Mouse (Mus musculus): ENCODE results near the gene Col12a1.
A peak's percentile ranks its signal among the peaks of the same experiment; 100 is the strongest.
"Not testable (repeated sequence)": the region's sequence is repeated elsewhere in the genome, so short reads cannot be mapped to it uniquely, and the experiment has no call there.

The Col12a1 gene

GRCm38 (mm10) chr9:79689771-79690535 lies 28.7 kb downstream of the Col12a1 start:
- no peak for DNase-seq (ENCODE audit: low spot score)

GRCm38 (mm10) chr9:79689342-79689741 lies 29.3 kb downstream of the Col12a1 start:
- DNase-seq (ENCODE audit: low spot score), result no peak

DNA sequence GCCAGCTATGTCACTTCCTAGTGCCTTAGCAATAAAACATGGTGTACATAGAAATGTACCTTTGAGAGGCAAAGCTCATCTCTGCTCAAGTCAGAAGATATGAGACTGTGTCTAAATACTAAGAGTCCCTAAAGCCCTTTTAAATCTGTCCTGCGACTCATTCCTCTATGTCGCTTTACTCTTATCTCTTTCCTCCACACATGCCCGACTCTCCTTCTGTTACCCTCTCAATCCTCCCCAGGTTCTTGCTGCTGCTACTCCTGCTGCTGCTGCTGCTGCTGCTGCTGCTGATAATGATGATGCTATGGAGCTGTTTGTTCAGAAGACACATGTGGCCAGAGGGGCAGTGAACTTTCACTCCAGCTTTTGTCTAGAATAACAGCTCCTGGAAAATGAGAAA lies 31.4 kb downstream of the Col12a1 start:
- DNase-seq (ENCODE audit: low spot score), result no peak

- DNase-seq (ENCODE audit: low spot score), result no peak
Observed at GRCm38 (mm10) chr9:79686049-79686448, 32.6 kb downstream of the Col12a1 start.

- DNase-seq (ENCODE audit: low spot score), result no peak
Observed at GRCm38 (mm10) chr9:79680453-79681240, 38.0 kb downstream of the Col12a1 start.

DNA sequence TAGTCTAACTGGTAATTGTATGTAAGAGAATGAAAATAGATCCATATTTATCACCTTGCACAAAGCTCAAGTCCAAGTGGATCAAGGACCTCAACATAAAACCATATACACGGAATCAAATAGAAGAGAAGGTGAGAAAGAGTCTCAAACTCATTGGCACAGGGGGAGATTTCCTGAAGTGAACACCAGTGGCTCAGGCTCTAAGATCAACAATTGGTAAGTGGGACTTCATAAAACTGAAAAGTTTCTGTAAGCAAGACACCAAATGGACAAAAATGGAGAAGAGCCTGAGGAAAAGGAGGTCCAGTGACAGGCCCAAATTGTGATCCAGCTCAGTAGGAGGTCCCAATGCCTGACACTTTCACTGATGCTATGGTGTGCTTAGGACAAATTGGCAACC lies 49.8 kb downstream of the Col12a1 start:
- DNase-seq (ENCODE audit: low spot score), result not testable (repeated sequence)

GRCm38 (mm10) chr9:79653327-79654150 lies 65.1 kb downstream of the Col12a1 start:
- DNase-seq (ENCODE audit: low spot score), result no peak

GRCm38 (mm10) chr9:79648587-79648986 lies 70.0 kb downstream of the Col12a1 start:
- peak; percentile 2 for DNase-seq (ENCODE audit: low spot score)

DNA sequence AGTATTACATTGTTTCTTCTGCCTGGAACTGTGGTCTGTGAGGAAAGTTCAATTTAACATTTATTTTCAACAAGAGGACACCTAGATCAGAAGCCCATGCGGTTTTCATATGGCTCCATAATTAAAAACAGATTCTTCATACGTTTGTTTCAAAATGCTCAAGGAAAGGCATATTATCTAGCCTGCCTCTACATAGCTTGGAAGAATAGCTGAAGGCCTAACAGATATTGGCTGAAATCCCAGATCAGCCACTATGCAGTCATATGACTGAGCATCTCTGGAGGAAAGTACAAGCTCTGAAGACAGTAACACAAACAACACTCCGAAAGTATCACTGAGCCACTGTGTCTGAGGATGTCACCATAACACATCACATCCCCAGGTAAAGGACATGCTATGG lies 72.9 kb downstream of the Col12a1 start:
- no peak for DNase-seq (ENCODE audit: low spot score)

DNA sequence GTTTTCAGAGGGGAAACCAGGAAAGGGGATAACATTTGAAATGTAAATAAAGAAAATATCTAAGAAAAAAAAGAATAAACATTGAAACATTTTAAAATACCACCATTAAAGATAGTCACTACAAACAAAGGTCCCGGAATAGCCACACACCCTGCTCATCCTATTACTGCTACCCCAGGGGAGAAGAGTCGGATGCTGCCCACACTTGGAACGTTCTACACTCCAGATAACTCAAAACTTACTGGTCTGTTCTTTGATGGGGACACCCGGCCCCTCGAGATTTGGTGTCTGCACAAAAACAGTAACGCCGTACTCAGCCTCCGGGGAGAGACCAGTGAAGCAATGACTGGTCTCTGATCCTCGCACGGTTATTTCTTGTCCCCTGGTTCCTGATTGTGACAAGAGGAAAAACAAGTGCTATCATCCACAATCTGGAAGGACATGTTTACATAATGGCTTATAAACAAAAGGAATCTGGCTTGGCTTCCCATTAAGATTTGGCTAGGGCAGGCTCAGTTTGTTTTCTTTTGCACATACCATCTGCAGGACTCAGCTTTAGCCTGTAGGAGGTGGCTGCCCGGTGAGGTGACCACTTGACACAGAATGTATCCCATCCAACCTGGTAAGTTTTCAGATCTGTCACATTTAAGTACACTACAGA lies 79.1 kb downstream of the Col12a1 start:
- DNase-seq (ENCODE audit: low spot score), result no peak

- no peak for DNase-seq (ENCODE audit: low spot score)
Observed at GRCm38 (mm10) chr9:79637879-79638278, 80.8 kb downstream of the Col12a1 start.

DNA sequence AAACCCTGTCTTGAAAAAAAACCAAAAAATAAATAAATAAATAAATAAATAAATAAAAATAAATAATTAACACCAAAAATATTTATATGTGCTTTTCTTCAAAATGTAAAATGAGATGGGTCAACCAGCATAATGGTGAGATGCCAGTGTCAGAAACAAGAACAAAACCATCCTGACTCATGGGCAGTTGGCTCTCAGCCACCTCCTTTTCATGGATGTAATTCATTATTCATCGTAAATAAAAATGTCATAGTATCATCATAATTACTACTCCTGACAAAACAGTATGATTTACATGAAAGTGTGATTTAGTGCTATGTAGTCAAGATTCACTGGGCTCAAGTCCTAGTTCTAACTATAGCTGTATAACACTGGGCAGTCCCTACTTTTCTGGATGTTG lies 84.6 kb downstream of the Col12a1 start:
- DNase-seq (ENCODE audit: low spot score), result no peak

DNA sequence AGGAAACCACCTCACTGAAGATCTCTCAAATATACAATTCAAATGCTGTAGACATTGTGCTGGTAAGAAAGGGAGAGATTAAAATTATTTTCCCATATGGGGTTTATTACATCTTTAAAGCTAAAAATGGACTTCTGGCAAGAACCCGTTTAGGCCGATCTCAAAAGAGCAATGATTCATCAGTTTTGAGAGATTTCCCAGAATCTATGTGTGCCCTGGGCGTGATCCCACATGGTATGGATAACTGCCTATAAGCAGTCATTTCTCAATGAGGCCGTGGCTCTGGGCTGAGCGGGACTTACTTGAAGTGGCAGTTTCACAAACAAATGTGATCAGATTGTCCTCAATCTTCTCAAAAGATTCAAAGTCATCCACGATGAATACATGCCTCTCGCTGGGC lies 87.4 kb downstream of the Col12a1 start:
- DNase-seq (ENCODE audit: low spot score), result no peak

- no peak for DNase-seq (ENCODE audit: low spot score)
Observed at GRCm38 (mm10) chr9:79618839-79619597, 99.6 kb downstream of the Col12a1 start.

DNA sequence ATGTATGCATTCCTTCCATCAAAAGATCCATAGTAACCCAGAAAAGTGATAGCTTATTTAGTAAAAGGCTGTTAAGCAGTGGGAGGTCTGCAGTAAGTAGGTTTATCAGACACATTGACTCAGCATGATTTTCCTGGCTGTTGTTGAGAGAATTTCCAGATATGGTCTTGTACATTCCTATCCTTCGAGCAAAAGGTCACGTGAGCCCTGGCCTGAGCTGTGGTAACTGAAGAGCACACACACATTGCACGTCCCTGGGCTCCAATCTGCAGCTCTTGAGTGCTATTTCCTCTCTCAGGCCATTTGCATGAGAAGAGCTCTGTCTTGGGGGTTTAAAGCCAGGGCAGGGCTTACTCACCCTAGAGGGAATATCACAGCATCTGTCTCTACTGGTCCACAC lies 101.3 kb downstream of the Col12a1 start:
- DNase-seq (ENCODE audit: low spot score), result no peak

GRCm38 (mm10) chr9:79616040-79616439 lies 102.6 kb downstream of the Col12a1 start:
- DNase-seq (ENCODE audit: low spot score), result no peak

DNA sequence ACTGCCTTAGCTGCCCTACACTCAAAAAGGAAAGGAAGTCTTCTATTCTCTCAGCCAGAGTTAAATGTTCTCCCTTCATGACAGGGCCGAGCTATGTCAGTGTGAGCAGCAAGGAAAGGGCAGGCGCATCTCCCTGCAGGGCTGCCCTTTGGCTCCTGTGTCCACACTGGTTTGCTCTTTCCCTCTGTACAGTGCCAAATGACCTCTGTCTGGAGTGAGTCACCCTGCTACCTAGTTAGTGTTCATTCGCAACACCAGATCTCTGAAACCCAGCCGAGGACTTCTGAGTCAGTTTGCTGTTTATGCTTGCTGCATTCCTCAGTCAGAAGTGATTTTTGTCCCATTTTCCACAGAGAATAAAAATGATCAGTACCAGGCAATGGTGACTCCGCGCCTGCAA lies 108.3 kb downstream of the Col12a1 start:
- DNase-seq (ENCODE audit: low spot score), result no peak

GRCm38 (mm10) chr9:79609661-79610060 lies 109.0 kb downstream of the Col12a1 start:
- no peak for DNase-seq (ENCODE audit: low spot score)

GRCm38 (mm10) chr9:79608795-79609194 lies 109.8 kb downstream of the Col12a1 start:
- DNase-seq (ENCODE audit: low spot score), result no peak

DNA sequence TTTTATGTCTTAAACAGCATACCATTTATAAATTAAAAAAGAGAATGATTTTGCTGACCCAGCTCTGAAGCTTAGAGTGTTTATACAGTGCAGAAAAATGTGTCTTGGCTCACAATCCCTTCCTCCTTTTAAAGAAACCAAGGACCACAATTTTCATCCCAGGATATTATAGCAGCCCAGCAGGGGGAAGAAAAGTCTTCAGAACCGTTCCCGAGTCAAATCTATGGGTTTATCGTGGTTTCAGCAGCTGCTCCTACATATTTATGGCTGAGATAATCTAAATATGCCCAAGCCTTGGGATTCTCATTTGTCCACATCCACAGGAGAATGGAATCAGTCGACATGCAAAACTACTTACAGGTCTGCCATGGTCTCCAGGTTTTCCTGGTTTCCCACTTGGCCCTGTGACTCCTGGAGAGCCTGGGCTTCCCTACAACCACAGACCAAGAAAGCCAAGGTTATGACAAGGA lies 110.5 kb downstream of the Col12a1 start:
- no peak for DNase-seq (ENCODE audit: low spot score)

DNA sequence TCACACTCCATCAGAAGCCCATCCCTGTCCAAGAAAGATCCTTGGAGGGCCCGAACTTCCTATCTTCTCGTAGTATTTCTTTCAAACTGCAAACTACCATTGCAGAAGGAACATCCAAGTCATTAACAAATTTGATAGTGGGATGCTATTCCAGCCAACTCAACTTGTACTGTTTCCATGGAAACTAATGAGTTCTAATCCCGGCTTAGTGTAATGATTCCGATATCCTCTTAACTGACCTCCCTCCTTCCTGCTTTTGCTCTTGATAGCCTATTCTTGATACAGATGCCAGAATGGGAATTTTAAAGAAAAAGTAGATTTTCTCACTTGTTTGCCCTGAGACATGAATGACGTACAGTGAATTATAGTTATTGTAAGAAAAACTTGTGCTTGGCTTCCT lies 112.5 kb downstream of the Col12a1 start:
- DNase-seq (ENCODE audit: low spot score), result no peak

Data from layer of hippocampus, adult 9-10 months (tissue).